Mouse (Mus musculus) layer of hippocampus, postnatal 36 days (tissue): ENCODE results near the gene Mctp2. TPM values are rescaled to one million over a fixed set of nuclear protein-coding genes. Genes with fewer than 3 reads are reported as not detected.
A peak's percentile ranks its signal among the peaks of the same experiment; 100 is the strongest.

Experiments used
- DNase-seq, 2 experiments: peaks; one replicate each; pipeline ENCODE4 v3.0.0; 2022
- total RNA-seq, 2 experiments: library from RNA; stranded (reverse); gene quantifications; 2 replicates each; pipeline ENCODE4 v1.2.3; 2021

The Mctp2 gene
- total RNA-seq, 2 experiments from 2014 or later: 1.2 to 1.8 TPM

DNA sequence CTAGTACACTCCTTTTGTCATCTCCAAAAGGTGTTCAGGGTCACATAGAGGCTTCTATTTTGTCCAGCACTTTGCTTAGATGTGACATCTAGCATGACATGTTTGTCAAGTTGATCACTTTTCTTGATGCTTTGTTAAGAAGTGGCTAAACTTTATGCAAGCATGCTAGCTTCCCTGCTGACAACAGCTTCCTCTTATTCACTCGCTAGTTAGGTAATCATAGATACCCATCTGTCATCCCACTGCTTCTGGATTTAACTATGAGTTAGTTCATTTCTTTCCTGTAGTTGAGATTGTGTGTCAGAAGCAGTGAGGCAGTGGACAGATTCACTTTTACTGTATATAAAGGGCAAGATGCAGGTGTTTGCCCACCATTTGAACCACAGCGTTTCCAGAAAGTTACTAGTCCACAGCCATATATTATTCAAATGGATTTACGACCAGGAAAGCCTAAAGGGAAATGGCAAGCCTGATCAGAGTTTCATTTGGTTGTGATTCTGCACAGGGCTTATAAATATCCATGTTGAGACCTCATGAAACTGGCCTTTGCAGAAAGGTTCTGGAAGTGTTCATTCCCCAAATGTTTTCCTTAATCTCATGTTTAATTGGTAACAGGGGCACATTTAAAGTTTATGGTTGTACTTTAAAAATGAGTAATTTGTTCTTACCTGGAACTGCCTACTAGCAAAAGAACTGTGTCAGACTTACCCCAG, 216.8 kb downstream of the Mctp2 start:
- DNase-seq: no peak

DNA sequence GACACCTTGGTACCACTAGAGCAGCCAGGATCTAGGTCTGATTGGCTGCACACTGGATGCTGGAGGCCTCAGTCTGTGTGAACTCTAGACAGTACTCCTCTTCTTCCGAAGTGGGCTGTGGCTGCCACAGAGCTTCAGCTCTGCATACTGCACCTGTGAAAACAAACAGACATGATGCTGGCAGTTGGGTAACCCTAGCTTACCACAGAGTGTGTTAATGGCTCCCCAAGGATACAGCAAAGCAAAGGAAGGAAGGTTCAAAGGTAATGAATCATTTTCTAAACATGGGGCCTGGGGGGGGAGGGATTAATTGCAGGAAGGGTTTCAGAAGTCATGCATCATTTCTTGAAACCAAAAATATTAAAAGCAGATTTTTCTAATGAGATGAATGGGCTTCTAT, 225.7 kb downstream of the Mctp2 start:
- DNase-seq: no peak

DNA sequence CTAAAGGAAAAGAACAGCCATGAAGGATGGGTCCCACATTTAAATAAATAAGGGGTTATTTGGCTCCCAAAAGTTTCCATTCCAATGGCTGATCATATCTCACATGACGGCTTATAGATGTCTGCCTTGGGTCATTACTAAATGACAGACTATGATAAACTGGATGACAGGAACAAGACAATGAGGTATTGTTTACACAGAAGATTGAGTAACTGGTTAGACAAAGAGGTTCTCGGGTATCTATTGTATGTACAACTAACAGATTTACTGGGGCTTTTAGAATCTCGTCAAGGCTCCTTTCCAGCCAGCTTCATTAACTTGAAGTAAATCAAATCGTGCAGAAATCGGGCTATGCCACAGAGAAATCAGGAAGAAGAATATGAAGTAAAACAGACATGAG, 227.5 kb downstream of the Mctp2 start:
- DNase-seq: no peak

DNA sequence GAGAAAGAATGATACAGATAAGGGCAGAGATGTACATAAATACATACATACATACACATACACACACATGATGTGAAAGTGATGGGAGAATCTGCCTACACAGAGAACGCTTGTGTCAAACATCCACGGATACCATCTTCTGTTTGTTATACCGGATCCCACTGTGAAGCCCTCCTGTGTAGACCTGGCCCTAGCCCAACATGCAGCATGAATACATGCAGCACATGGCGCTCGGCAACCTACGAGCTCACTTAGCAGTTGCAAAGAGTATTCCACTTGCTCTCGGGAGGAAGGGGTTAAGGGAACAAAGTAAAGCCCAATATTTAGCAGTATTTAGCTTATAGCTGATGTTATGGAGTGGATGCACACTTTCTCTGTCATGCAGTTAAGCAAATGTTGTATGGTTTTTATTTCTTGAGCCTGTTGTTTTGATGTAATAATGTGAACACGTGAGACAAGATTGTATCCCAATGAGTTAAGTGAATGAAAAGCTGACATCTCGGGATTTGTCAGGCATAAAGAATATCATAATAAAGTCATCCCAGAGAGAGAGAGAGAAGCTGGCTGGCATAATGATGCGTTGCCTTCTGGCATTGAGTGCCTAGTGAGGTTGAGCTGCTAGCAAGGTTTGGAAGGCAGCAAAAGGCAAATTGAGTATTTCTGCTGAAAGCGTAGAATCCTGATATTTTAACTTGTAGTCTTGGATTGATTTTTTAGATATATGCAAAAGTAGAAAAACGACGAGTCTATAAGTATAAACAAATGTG, 234.8 kb downstream of the Mctp2 start:
- no peak for DNase-seq

DNA sequence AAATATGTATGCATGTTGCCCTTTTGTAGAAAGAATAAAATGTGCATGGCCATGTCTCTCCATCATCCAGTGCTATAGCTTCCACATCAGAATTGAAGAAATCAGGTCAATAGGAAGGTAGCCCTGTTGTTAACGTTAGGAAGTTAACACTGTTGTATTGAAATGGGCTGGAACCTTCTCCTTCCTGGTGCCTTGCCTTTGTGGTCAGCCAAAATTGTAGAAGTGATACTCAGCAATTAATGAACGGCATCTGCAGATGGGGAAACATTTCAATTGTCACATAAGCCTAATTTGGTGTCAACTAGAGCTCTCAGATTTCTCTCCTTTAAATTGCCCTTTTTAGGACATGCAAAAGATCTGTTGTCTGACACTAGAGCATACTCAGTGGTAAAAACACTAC, 238.0 kb downstream of the Mctp2 start:
- no peak for DNase-seq

DNA sequence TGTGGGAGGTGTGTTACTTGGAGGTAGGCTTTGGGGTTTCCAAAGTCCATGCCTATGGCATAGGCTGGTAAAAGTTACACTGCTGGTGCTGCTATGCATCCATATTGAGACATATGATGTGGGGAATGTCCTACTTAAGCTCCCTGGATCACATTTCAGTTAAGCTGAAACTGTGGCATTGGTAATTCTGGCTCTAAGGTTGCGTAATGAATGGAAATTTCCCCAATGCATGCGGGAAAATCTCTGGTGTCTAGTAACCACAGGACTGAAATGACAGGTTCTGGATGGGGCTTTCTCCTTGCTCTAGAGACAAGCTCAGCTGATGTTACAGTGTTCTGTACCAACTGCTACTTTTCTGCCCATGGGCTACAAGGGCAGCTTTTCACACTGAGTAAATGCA, 240.1 kb downstream of the Mctp2 start:
- DNase-seq: no peak

DNA sequence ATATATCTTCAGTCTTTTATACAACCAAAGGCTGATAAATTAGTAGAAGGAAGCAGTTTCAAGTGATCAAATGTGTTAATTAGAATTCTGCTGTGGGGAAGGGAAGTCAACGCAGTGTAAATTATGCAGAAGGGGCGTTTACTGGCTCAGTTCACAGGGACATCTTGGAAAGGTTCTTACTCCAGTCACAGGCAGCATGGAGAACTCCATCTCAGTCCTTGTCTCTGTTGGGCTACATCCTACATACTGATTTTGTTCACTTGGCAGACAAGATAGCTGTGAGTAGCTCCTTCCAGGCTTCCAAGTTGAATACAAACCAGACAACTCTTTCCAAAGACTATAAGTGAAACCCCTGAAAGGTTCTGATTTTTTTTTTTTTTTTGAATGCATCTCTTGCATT, 254.6 kb downstream of the Mctp2 start:
- DNase-seq: no peak

DNA sequence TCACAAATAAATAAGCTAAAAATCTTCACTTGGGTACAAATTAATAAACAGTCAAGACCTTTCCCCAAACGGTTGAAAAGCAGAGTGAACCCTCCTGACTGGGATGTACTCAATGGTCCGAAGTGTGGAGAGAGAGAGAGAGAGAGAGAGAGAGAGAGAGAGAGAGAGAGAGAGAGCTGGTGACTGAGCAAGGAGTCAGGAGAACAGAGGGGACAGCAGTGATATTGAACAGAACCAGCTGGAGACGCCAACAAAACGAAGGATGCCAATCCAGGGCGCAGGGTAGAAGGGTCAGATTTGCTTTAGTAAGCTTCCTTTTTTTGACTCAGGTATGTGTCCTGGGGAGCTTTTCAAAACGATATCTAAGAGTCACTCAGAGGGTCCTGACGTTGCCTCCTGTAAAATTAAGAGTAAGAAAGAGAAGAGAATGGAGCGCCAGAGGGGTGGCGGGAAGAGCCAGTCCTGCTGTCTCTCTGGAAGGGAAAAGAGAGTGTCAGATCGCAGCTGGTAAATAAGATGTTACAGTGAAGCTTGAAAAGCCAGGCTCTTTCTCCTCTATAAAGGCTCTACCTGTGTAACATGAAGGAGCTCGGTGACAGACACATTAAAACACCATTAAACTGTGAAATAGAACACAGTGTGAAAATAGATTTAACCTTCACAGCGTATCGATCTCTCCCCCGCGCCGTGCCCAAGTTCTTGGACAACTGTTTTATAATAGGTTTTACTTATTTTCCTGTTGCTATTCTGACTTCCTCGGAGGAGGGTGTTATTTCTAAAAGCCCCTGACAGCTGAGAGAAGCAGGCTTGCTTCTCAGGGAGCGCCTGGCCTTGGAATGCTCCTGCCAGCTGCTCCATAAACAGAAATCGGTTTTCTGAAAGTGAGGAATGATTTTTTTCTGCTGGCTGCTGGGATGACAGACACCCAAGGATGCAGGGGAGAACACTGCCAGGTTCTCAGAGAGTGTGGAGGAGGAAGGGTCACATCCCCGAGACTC, 258.5 kb downstream of the Mctp2 start:
- DNase-seq: peak; percentile 2 to 5
